Mouse (Mus musculus): ENCODE data around the gene Tollip.

Tollip gene

DNA sequence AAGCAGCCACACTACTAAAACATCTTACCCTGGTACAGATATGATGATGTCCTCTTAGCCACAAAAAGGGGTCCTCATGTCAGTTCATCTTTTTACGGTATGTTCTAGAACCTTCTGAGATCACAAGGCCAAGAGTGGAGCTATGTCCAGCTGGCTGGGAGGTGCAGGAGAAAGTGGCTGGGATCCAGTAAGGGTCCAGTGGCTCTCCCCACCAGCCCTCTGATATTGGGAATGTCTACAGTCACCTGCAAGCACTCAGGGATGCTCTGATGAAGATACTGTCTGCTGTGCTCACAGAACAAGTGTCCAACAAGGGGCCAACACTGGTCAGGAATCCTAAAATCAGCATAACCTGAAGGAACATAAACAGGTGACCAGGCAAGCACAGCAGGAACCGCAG, at the start of gene Tollip:
Tollip (minus strand) TSS at position 101 of the 400 bp plus-strand sequence.
- DNase-seq (ENCODE audit: low read depth) = no peak

DNA sequence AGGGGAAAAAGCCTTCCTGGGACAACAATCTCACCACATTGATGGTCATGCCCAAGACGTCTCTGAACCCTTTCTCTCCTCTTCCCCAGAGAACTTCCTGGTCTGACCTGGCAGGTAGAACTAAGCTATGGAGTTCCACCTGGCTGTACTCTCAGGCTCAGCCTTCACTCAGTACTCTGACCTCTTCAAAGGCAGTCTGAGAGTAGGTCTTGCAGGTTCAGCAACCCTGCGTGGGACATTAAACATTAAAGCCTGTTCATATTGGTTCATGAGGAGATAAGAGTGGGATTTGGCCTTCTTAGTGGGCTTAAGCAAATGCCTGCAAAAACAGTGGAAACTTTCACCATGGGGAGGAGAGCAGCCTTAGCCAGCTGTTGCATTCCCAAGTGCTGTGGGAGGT, 48.0 kb upstream of the Tollip start:
- DNase-seq (ENCODE audit: low read depth) = no peak

DNA sequence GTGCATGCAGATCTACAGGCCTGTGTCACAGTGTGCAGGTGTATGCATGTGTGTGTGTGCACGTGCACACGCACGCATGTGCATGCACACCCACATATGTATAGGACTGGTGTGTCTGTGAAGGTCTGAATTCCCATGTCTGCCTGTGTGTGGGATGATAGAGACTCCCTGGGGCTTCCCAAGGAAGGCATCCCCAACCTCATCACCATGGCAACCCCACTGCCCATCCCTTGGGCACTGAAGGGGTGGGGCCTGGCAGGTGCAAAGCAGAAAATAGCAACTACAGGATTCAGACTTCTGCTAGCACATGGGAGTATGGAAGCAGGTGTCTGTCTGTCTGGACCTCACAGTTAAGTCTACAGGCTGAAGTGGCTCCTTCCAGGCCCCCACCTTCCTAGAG, 44.2 kb upstream of the Tollip start:
- DNase-seq (ENCODE audit: low read depth) = no peak

DNA sequence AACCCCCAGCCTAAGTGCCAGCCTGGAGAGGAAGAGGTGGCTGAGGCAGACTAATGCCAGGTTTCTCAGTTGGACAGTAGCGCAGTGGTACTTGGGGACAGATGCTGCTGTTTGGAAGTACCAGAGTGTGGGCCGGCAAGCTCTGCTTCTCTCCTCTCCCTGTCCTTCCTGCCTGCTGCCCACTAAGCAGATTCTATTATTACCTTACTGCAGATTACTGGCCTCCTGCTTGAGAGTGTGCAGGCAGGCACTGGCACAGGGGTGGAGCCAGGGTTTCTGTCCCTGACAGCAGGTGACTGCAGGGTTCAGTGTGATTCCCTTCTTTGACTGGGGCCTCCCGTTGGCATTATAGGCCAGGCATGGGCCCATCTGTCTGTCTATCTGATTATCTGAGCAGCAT, 43.2 kb upstream of the Tollip start:
- no peak for DNase-seq (ENCODE audit: low read depth)

DNA sequence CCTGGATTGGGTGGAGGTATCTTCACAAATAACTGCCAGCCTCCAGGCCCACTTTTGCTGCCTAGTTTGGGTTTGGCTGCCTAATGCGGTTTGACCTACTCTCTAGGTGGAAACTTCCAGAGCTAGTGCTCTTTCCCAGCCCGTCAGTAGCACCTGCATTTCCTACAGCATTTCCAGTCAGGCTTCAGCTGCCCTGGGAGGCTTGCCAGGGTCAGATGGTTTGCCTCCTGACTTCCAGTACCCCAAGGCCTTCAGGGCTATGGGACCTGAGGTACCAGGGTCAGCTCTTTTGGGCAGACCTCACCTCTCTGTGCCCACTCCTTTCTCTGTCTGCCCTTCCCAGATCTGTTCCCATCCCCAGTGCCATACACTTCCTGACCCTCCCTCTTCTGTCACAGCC, 42.6 kb upstream of the Tollip start:
- no peak for DNase-seq (ENCODE audit: low read depth)

DNA sequence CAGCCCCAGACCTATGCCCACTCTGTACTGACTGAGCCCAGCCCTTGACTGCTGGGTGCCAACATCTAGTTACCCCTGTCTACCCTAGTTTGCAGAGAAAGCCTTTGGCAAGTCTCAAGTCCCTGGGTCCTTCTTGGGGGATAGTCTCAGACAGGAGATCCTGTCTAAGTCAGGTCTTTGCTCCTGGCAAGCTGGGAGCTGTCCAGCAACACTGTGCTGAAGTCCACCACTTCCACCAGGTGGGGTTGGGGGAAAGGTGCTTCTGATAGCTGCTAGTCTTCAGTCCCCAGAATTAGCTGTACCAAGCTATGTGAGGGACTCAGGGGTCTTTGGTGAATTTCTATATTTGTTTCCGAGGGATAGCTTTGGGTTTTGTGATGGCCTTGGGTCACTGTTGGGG, 40.8 kb upstream of the Tollip start:
- no peak for DNase-seq (ENCODE audit: low read depth)

DNA sequence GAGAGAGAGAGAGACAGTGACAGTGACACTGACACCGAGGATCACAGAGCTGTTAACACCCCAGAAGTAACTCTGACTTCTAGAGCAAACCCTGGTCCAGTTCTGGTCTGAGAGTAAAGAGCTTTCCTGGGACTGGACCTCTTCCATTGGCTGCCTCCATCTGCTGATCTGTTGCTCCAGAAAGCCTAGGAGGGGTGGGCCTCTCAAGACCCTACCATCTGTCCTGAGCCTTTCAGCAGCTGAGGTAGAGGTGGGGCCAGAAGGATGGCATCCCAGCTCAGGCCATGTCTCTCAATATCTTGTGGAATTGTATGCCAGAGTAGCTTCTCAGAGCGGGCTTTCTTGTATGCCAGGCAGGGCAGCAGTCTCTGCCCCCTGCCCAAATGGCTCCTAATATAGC, 39.9 kb upstream of the Tollip start:
- no peak for DNase-seq (ENCODE audit: low read depth)

DNA sequence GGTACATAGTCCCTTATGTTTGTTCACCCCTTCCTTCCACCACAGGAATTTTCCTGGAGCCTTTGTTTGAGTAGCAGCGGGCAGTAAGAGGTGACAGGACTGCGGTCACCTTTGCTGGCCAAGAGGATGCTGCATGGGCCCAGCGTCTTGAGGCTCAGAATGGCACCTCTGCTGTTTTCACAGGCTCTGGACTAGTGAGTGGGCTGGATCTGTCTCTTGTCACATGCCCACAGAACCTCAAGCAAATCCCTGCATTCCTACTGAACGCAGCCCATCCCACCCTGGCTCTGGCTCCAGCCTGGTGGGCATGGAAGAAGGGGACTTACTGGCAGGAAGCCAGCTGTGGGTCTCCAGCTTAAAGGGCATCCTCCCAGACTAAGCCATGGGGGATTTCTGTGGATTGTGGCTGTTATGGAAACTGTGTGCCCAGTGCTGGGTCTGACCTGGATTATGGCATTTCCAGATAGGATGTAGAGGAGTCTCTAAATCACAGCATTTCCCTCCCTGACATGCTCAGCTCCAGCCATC, 39.3 kb upstream of the Tollip start:
- DNase-seq (ENCODE audit: low read depth) = no peak

DNA sequence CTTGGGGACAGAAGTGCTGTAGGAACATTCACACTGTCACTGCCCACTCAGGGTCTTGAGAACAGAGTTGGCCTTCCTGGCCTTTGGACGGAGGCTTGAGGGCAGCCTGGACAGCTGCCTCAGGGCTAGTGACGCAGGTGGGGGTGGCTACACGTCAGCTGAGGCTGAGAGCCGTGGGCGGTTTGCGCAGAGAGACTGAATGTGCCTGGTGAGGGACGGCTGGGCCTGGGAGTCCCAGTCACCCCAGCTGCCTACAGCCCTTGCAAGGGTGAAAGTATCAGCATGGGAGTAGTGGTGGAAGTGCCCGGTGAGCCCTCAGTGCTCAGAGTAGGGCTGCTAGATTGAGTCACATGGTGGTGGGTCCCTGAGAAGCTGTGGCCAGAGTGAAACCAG, 37.9 kb upstream of the Tollip start:
- DNase-seq (ENCODE audit: low read depth) = no peak

DNA sequence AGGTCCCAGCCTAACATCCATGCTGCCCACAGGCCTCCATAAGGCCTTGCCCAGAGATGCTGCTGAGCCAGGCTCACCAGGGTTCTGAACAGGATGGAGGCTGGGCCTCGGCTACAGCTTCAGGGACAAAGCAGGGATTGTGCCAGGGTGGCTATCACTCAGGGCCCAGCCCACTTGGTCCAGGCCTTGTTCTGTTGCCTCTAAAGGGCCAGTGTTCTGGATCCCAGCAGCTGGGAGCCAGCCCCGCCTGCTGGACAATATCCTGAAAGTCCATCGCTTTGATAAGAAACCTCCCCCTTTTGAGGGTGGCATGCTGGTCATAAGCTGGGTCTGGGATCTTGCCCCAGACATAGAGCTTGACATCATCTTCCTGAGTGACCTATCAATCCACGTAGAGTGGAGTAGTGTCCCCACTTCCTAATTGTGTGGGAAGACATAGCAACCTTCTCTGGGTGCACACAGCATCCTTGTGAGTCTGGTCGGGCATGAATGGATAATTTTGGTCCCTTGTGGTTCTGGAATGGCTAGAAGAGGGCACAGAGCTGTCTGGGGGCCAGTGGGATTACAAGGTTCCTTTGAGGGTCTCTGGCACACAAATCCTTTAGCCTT, 37.4 kb upstream of the Tollip start:
- no peak for DNase-seq (ENCODE audit: low read depth)

DNA sequence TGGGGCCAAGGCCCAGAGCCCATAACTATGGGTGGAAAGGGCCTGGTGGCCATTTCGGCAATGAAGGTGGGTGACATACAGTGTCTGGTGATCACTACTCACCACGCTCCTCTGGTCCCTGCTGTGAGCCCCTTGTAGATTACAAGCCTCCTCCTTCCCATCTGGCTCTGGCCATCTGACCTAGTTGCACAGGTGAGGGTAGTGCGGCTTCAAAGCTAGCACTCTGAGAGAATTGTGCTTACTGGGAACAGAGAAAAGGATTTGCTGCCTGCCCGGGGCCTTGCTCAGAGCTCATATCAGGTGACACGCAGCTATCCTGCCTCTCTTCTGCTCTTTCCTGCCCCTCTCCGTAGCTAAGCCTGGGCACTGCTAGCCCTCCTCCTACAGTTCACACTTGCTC, 35.3 kb upstream of the Tollip start:
- no peak for DNase-seq (ENCODE audit: low read depth)

DNA sequence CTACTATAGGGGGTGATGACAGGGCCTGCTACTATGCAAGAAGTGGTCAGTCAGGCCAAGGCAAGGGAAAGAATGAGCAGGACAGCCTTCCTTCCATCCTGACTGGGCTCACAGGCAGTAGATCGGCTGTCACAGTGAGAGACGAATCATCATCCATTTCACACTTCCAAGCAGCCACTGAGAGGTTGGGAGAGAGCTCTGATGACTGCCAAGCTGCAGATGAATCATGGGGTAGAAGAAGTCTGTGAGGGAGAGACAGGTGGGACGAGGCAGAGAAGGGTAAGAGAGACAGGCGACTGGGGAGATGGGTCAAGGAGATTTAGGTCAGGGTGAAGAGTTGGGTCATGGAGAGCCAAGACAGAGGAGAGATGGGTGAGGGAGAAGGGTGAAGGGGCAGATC, 34.6 kb upstream of the Tollip start:
- no peak for DNase-seq (ENCODE audit: low read depth)

DNA sequence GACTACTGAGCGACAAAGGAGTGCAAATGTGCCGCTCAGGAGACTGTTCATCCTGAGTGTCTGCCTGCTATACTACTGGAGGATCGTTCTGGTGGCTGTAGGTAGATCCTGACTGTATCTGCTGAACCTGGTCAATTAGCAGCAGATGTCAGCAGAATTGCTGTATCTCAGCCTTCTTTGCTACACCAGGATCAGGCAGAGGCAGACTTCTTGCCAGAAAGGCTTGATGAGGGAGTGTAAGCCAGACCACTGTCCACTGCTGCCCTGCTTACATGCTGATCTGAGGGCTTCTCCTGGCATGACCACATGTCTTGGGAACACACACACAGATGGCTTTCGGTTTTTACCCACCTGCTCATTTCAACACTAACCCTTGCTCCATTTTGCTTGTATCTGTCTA, 33.5 kb upstream of the Tollip start:
- no peak for DNase-seq (ENCODE audit: low read depth)

DNA sequence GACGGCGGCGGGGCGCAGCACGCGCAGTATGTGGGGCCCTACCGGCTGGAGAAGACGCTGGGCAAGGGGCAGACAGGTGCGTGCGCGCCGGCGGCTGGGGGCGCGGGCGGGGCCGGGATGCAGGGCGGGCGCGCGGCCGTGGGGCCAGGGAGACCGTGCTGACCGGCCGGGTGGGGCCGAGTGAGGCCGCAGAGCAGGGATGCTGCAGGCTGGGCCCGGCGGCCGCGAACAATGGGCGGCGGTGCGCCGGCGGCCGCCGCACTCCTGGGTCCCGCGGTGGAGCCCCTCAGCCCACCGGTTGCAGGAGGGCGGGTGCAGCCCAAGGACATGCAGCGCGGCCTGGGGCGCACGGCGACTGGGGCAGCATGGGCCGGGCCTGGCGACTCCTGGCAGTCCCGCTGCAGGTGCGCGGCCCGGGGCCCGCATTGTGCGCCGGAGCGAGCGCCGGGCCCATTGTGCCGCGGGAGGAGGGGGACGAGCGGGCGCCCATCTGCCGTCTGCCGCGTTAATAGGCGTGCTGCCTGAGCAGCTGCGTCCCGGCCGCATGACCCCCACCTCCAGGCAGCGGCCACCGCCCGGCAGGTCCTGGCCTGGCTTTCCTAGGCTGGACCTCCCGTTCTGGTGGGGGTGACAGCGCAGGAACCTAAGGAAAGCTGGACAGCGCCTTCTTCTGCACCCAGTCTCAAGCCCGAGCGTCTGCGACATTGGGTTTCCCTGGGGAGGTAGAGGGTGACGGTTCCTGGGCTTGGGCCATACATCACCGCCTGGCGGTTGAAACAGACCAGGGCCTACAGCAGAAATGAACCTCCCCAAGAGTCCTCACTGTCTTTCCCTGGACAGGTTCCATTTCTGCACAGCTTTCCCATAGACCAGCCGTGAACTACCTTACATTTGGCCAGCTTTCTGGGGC, 32.1 kb upstream of the Tollip start:
- DNase-seq (ENCODE audit: low read depth) = no peak

DNA sequence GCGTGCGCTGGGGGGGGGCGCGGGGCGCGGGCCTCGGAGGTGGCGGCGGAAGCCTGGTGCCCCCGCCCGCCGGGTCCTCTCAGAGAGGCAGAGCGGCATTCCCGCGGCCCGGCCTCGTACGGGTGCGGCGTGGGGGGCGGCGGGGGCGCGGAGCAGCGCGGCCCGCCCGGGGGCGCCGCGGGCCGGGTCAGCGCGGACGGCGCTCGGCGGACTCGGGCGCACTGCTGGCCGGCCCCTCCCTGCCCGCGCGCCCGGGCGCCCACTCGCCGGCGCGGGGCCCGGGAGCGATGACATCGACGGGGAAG, 31.4 kb upstream of the Tollip start:
- DNase-seq (ENCODE audit: low read depth) = no peak

DNA sequence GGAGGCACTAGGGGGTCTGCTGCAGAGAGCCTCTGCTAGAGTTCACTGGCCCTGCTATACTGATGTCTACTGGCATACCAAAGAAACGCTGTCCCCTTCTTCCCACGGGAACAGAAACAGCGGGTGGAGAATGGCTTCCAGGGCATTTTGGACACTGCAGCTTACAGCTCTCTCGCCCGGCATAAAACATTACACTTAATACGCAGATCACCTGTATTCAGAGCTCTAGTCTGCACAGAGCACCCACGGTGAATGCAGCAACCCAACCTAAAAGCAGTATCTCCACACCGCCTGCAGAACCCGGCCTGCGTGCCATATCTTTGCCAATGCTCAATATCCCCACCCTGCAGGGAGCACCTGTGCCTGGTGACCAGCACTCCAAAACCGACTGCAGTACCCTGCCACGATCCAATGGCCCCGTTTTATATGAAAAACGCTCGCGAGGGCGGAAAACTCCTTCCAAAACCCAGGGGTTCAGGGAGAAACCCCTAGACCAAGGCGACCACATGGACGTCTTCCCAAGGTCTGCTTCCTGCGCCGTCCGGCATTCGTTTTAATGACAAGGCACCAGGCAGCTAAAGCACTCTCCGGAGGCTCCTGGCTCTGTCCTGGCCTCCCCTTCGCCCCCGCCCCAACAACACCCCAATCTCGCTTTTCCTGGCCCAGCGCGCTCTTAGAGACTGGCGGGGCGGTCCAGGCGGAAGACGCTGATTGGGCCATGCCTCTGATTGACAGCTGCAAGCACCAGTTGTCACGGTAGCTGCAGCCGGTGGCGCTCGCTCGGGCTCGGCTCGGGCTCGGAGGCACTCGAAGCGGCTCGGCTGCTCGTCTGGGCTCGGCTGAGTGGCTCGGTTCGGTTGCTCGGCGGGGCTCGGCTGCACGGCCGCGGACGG, 30.8 kb upstream of the Tollip start, which contains the start of gene Brsk2:
Brsk2 (plus strand) TSS at position 846 of the 893 bp plus-strand sequence.
- DNase-seq (ENCODE audit: low read depth) = peak; percentile 58

DNA sequence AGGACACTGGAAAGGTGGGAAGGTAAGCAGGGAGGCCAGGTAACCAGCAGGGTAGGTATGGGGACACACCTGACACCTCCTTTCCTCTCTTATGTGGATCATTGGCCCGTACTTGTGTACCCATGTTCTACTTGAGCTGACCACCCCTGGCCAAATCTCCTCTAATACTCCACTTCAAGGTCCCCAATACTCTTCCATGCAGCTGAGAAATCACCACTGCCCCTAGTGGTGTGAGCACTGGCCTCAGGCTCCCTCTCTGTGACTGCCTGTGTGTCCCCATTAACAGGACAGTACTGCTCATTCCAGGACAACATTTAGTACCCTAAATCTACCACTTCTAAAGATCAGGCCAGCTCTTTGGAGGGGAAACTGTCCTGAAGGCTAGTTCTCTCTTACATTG, 29.7 kb upstream of the Tollip start:
- no peak for DNase-seq (ENCODE audit: low read depth)

DNA sequence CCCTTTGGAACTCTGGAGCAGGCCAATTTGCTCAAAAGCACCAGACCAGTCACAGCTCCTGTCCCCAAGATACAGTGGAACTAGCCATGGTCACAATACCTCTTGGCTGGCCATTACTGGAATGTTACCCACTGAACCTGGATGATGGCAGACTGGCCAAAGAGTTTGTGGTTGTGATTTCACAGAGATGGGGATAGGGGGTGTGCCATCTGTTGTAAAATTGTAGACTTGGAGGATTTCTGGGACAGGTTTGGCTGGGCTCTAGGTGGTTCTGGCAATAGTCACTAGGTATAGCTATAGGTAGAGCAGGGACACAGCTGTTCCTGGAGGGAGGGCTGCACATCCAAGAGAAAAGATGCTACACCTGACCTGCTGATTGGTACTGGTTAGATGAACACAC, 29.2 kb upstream of the Tollip start:
- no peak for DNase-seq (ENCODE audit: low read depth)

DNA sequence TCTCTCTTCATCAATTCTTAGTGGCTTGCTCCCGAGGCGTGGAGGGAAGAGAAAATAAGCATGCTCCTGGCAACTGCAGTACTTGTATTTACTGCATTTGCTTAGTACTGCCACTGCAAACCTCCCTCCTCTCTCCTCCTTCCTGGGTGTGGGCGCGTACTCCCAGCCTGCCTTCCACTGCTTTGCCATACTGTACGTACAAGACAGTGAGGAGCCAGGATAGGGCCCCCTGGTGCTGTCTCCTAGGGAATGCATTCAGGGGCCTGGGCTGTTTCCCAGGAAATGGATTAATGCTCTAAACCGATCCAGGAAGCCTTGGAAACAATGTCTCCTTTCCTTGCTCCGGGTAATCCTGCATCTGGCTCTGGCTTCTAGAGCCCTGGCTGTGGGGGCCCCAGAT, 27.6 kb upstream of the Tollip start:
- DNase-seq (ENCODE audit: low read depth) = no peak

DNA sequence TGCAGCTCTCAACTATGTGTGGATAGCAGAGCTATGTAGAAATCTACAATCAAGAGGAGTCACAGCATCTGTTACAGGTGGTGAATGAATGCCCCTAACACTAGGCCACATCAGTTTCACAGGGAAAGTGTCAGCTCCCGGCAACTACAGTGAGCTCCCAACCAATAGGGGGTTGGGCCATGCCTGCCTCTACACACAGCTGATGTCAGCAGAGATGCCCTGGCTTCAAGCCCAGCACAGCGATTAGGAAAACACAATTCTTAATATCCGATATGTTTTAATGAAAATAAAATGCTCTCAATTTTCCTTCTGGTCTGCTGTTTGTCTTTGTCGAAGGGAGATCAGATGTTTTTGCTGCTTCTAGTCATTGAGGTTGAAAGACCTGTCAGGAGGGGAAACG, 25.1 kb upstream of the Tollip start:
- DNase-seq (ENCODE audit: low read depth) = no peak

DNA sequence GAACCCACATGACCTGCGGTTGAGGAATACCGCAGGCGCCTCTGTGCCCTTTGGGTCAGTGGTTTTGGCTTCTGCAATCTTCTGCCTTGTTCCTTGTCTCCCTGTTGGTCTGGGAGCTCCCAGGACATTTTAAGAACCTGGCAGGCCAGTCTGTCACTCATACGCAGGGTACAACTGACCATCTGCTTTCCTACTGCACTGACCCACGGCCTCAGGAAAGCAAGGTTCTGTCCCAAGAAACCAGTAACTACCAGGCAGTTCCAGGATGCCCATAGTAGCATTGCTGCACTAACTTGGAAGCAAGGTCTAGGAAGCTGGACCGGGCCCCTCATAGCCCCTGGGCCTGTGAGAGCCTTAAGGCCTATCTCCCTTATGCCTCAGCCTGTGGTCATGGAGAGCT, 16.6 kb upstream of the Tollip start:
- no peak for DNase-seq (ENCODE audit: low read depth)

DNA sequence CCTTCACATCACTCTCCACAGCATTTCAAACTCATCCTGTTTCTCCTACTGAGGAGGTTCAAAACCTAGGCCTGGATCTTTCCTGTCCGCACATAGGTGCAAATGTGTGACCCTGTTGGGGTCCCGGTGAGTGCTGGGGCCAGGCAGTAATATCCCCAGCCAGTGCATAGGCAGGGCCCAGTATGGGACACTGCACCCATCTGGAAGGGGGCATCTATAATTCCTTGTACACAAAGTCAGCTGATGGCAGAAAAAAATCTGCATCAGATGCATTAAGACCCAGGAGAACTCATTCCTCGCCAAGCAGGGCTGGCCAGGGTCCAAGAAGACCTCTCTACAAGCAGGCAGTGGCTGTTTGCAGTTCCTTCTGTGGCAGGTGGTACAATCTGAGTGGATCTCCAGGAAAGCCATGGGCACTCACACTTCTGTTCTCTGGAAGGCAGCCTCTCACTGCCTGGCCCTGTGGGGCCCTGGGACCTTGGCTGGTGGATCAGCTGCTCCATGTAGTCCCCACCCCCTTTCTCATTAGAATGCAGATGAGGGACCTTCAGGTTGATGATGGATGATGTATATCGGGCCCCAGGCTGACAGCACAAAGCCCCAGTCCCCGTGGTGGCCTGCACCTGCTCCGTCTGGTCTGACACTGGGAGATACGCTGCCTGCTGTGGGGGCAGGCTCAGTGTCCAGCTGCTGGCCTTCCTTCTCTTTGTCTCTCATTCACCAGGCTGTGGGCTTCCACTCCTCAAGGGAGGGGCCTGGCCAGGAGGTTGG, 16.0 kb upstream of the Tollip start:
- DNase-seq (ENCODE audit: low read depth) = no peak

Measured in c-Kit-positive CD71-positive TER-119-negative erythroid progenitor cells, embryonic 14.5 days (primary cell).